Mouse (Mus musculus) midbrain, embryonic 12.5 days (tissue): Measurements from ENCODE around the gene Myo1c. TPM values are rescaled to one million over a fixed set of nuclear protein-coding genes. Genes with fewer than 3 reads are reported as not detected.
"Not testable (repeated sequence)": the region's sequence is repeated elsewhere in the genome, so short reads cannot be mapped to it uniquely, and the experiment has no call there.

Source experiments
- ATAC-seq: fragments of 200-750 bp; cut with Nextera tagmentation; 2 replicates; pipeline ENCODE4 v1.8.0; 2017; ENCODE audit warnings: low read depth, moderate TSS enrichment, moderate library complexity; ENCODE audit not compliant: low FRiP score
- H3K27ac ChIP-seq: fragments of 300-500 bp; sonication (generic); replicated peaks from 2 replicates; pipeline ENCODE4 v1.5.1; 2016; ENCODE audit warnings: mild to moderate bottlenecking
- H3K27me3 ChIP-seq: fragments of 300-500 bp; sonication (generic); 2 replicates; pipeline ENCODE4 v1.6.1; 2016; ENCODE audit warnings: mild to moderate bottlenecking
- H3K36me3 ChIP-seq: fragments of 300-500 bp; sonication (generic); 2 replicates; pipeline ENCODE4 v1.6.1; 2016
- H3K4me1 ChIP-seq: fragments of 300-500 bp; sonication (generic); 2 replicates; pipeline ENCODE4 v1.6.1; 2016
- H3K4me2 ChIP-seq: fragments of 300-500 bp; sonication (generic); replicated peaks from 2 replicates; pipeline ENCODE4 v1.6.1; 2016; ENCODE audit warnings: mild to moderate bottlenecking, moderate library complexity
- H3K4me3 ChIP-seq: fragments of 300-500 bp; sonication (generic); 2 replicates; pipeline ENCODE4 v1.5.1; 2016; ENCODE audit warnings: mild to moderate bottlenecking
- H3K9ac ChIP-seq: fragments of 300-500 bp; sonication (generic); replicated peaks from 2 replicates; pipeline ENCODE4 v1.6.1; 2016; ENCODE audit warnings: mild to moderate bottlenecking, moderate library complexity
- H3K9me3 ChIP-seq: fragments of 300-500 bp; sonication (generic); 2 replicates; pipeline ENCODE4 v1.6.1; 2016; ENCODE audit warnings: mild to moderate bottlenecking
- WGBS: fragments of 180-500 bp; shearing (Covaris S2); methylation state at CpG from one replicate; pipeline ENCODE4 v1.1.7; 2016; 5-methylcytosine and 5-hydroxymethylcytosine counted together
- polyA plus RNA-seq: library from polyadenylated mRNA; unstranded; fragments of >200 nt; fragmentation: Nextera tagmentation; extraction: Ambion mirVana; gene quantifications from 2 replicates; pipeline ENCODE4 v1.2.1, GENCODE M21; 2016

The Myo1c gene
- polyA plus RNA-seq, 1 experiment from 2014 or later: 16.4 TPM

- Histone ChIP-seq H3K9ac (peak overlapping the region; percentile 25; the same call in 1 of the 2 replicates), H3K27me3 (no peaks in the 10 kb centered on the region; the same call in 1 of the 2 replicates), H3K4me1 (peaks cover 16% of the 10 kb centered on the region), H3K36me3 (peaks cover 8% of the 10 kb centered on the region), H3K4me2 (peak overlapping the region; percentile 89), H3K9me3 (no peaks in the 10 kb centered on the region), H3K4me3 (peak overlapping the region; percentile 99), H3K27ac (peak overlapping the region; percentile 43; the same call in 1 of the 2 replicates)
- ATAC-seq: no peak
- WGBS: 88% methylated on average over 3 of the region's 3 CpGs
Observed at GRCm38 (mm10) chr11:75677881-75678746, 27.8 kb downstream of the Myo1c start.

GRCm38 (mm10) chr11:75678747-75679438, 28.6 kb downstream of the Myo1c start, which contains the start of gene Crk:
Gene Crk, plus strand, starts transcription at chr11:75679259.
- peak; percentile 96 for ATAC-seq
- no peaks in the 10 kb centered on the region for H3K9me3 ChIP-seq
- under 1% methylated on average over 54 of the region's 55 CpGs for WGBS
- H3K4me2 ChIP-seq: peak within 1 kb of the TSS; percentile 89
- peak within 1 kb of the TSS; percentile 99 for H3K4me3 ChIP-seq
- H3K9ac ChIP-seq: peak within 1 kb of the TSS; percentile 94
- H3K27ac ChIP-seq: peak within 1 kb of the TSS; percentile 89
- H3K4me1 ChIP-seq: peaks cover 16% of the 10 kb centered on the region
- no peaks in the 10 kb centered on the region; the same call in 1 of the 2 replicates for H3K27me3 ChIP-seq
- H3K36me3 ChIP-seq: peaks cover 13% of the 10 kb centered on the region

GRCm38 (mm10) chr11:75679439-75680171, 29.3 kb downstream of the Myo1c start:
- Histone ChIP-seq H3K9ac (peak overlapping the region; percentile 94), H3K9me3 (no peaks in the 10 kb centered on the region), H3K4me3 (peak overlapping the region; percentile 99), H3K4me1 (peaks cover 16% of the 10 kb centered on the region), H3K4me2 (peak overlapping the region; percentile 89), H3K36me3 (peaks cover 13% of the 10 kb centered on the region), H3K27ac (peak overlapping the region; percentile 89), H3K27me3 (no peaks in the 10 kb centered on the region; the same call in 1 of the 2 replicates)
- ATAC-seq: peak; percentile 87
- 1% methylated on average over 43 of the region's 43 CpGs for WGBS

GRCm38 (mm10) chr11:75684462-75684861, 34.2 kb downstream of the Myo1c start:
- no peak for ATAC-seq
- Histone ChIP-seq H3K9ac (no peak overlapping the region), H3K27ac (no peak overlapping the region), H3K9me3 (no peaks in the 10 kb centered on the region), H3K4me3 (no peak overlapping the region), H3K4me2 (no peak overlapping the region), H3K27me3 (no peaks in the 10 kb centered on the region), H3K4me1 (peaks cover 14% of the 10 kb centered on the region), H3K36me3 (peaks cover 18% of the 10 kb centered on the region)
- 97% methylated on average over 5 of the region's 5 CpGs for WGBS

- no peaks in the 10 kb centered on the region for H3K27me3 ChIP-seq
- no peaks in the 10 kb centered on the region for H3K9me3 ChIP-seq
- H3K4me1 ChIP-seq: peaks cover 12% of the 10 kb centered on the region
- peaks cover 20% of the 10 kb centered on the region for H3K36me3 ChIP-seq
- no peak overlapping the region for H3K4me3 ChIP-seq
- 84% methylated on average over 2 of the region's 2 CpGs for WGBS
- H3K9ac ChIP-seq: no peak overlapping the region
- H3K4me2 ChIP-seq: no peak overlapping the region
- no peak for ATAC-seq
- H3K27ac ChIP-seq: no peak overlapping the region
Observed at GRCm38 (mm10) chr11:75684956-75685355, 34.7 kb downstream of the Myo1c start.

GRCm38 (mm10) chr11:75687343-75687993, 37.2 kb downstream of the Myo1c start:
- H3K36me3 ChIP-seq: peaks cover 28% of the 10 kb centered on the region
- H3K9ac ChIP-seq: no peak overlapping the region
- H3K27me3 ChIP-seq: no peaks in the 10 kb centered on the region
- H3K9me3 ChIP-seq: no peaks in the 10 kb centered on the region
- H3K4me1 ChIP-seq: no peaks in the 10 kb centered on the region
- WGBS: 80% methylated on average over 2 of the region's 2 CpGs
- H3K4me3 ChIP-seq: no peak overlapping the region
- H3K4me2 ChIP-seq: no peak overlapping the region
- ATAC-seq: no peak
- no peak overlapping the region for H3K27ac ChIP-seq

GRCm38 (mm10) chr11:75688132-75688531, 37.8 kb downstream of the Myo1c start:
- no peak for ATAC-seq

GRCm38 (mm10) chr11:75689977-75690376, 39.7 kb downstream of the Myo1c start:
- ATAC-seq: no peak
- H3K27me3 ChIP-seq: no peaks in the 10 kb centered on the region

More at GRCm38 (mm10) chr11:75688132-75688531, 37.8 kb downstream of the Myo1c start:
- Histone ChIP-seq H3K9me3 (no peaks in the 10 kb centered on the region), H3K9ac (no peak overlapping the region), H3K27ac (no peak overlapping the region), H3K27me3 (no peaks in the 10 kb centered on the region), H3K4me2 (no peak overlapping the region), H3K4me3 (no peak overlapping the region), H3K36me3 (peaks cover 28% of the 10 kb centered on the region), H3K4me1 (no peaks in the 10 kb centered on the region)
- 89% methylated on average over 2 of the region's 2 CpGs for WGBS

GRCm38 (mm10) chr11:75691047-75691446, 40.7 kb downstream of the Myo1c start:
- no peak overlapping the region for H3K9ac ChIP-seq
- no peaks in the 10 kb centered on the region for H3K4me1 ChIP-seq
- no peak overlapping the region for H3K4me3 ChIP-seq
- peaks cover 43% of the 10 kb centered on the region for H3K36me3 ChIP-seq
- no peak for ATAC-seq
- no peaks in the 10 kb centered on the region for H3K9me3 ChIP-seq
- no peaks in the 10 kb centered on the region for H3K27me3 ChIP-seq
- no peak overlapping the region for H3K27ac ChIP-seq
- no peak overlapping the region for H3K4me2 ChIP-seq

More at GRCm38 (mm10) chr11:75689977-75690376, 39.7 kb downstream of the Myo1c start:
- WGBS: 84% methylated on average over 1 of the region's 1 CpGs
- peaks cover 40% of the 10 kb centered on the region for H3K36me3 ChIP-seq
- no peaks in the 10 kb centered on the region for H3K4me1 ChIP-seq
- no peak overlapping the region for H3K27ac ChIP-seq
- no peak overlapping the region for H3K4me3 ChIP-seq
- no peak overlapping the region for H3K4me2 ChIP-seq
- H3K9ac ChIP-seq: no peak overlapping the region
- H3K9me3 ChIP-seq: no peaks in the 10 kb centered on the region

- ATAC-seq: no peak
- no peaks in the 10 kb centered on the region for H3K27me3 ChIP-seq
- no peaks in the 10 kb centered on the region for H3K9me3 ChIP-seq
- no peak overlapping the region for H3K4me3 ChIP-seq
- no peak overlapping the region for H3K4me2 ChIP-seq
- H3K36me3 ChIP-seq: peaks cover 61% of the 10 kb centered on the region
- 91% methylated on average over 5 of the region's 5 CpGs for WGBS
- no peaks in the 10 kb centered on the region for H3K4me1 ChIP-seq
- H3K27ac ChIP-seq: no peak overlapping the region
- no peak overlapping the region for H3K9ac ChIP-seq
Observed at GRCm38 (mm10) chr11:75693570-75693969, 43.3 kb downstream of the Myo1c start.

- not testable (repeated sequence) for ATAC-seq, H3K27me3 ChIP-seq, H3K4me1 ChIP-seq, H3K9ac ChIP-seq, H3K4me2 ChIP-seq, H3K9me3 ChIP-seq, H3K4me3 ChIP-seq, H3K27ac ChIP-seq
- H3K36me3 ChIP-seq: peaks cover 75% of the 10 kb centered on the region
- WGBS: 97% methylated on average over 3 of the region's 3 CpGs
Observed at GRCm38 (mm10) chr11:75697464-75697863, 47.2 kb downstream of the Myo1c start.
